Mouse (Mus musculus): ENCODE results near the gene Lrp5.
"Not testable (repeated sequence)": the region's sequence is repeated elsewhere in the genome, so short reads cannot be mapped to it uniquely, and the experiment has no call there.

The Lrp5 gene

DNA sequence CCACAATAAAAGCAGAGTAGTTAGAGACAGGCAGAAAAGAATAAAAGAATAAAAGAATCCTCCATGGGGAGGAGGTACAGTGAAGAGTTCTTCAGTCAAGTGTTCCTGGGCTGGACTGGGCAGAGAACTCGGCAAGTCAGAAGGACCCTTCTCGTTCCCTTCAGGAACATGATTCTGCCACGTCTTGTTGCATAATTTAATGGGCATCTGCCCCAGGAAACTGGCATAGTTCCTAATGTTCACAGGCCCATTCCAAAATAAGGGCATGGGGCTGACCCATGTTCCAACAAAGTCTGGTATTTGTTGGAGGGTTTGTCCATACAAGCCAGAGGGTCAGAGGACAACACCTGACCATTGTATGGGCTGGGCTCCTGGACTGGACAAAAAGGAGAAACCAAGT is 8.6 kb upstream of the Lrp5 start:
- DNase-seq, result no peak

DNA sequence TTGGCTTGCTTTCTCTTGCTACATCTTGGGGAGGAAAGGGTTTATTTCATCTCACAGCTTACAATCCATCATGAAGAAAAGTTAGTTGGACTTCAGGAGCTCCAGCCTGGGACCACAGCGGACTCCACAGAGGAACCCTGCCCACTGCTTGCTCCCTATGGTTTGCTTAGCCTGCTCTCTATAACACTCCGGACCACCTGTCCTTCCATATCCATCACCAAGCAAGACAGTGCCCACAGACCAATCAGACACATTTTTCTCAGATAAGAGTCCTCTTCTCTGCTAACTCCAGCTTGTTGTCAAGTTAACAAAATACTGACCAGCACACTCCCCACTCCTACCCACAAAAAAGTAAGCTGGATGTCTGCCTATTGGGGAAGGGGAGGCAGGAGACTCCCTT is 8.1 kb upstream of the Lrp5 start:
- DNase-seq, result no peak

DNA sequence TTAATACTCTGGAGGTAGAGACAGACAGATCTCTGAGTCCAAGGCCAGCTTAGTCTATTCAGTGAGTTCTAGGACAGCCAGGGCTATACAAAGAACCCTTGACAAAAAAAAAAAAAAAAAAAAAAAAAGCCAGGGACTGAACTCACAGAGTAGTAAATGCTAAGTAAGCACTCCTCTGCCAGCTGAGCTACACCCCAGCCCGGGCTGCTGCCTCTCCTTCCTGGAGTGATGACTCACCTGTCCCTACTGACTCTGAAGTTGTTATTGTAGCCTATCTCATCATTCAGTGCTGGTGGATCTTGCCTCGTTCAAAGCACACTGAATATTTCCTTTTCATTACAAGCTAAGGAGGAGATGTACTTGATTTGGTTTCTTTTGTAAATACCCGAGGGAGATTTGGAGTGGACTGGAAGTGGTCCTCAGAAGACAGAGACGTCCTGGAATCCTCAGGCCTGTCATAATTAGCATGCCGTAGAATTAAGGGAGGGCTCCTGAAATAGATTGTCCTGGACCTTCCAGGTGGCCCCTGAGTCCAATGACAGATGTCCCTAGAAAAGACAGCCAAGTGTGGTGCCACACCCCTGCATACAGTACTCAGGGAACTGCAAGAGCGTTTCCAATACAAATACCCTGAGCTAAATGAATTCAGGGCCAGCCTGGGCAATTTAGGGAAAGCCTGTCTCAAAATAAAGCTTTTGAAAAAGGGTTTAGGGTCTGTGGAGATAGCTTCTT is 6.2 kb upstream of the Lrp5 start:
- DNase-seq, result no peak

DNA sequence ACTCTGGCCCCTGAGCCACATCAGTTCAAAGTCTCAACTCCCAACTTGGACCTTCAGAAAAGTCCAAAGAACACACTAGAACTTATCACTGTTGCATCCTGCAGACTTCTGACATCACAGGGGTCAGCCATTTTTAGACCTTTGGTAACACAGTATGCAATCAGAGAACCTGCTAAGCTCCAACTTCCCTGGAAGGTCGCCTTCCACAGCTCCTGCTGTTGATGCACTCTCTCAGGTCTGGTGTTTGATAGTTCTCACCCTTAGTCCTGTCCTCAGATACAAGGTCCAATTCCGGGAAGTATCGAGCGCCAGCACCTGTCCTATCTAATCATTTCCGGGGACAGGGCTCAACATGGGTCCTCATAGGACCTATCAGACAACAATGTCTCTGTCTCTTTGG is 5.0 kb upstream of the Lrp5 start:
- no peak for DNase-seq

DNA sequence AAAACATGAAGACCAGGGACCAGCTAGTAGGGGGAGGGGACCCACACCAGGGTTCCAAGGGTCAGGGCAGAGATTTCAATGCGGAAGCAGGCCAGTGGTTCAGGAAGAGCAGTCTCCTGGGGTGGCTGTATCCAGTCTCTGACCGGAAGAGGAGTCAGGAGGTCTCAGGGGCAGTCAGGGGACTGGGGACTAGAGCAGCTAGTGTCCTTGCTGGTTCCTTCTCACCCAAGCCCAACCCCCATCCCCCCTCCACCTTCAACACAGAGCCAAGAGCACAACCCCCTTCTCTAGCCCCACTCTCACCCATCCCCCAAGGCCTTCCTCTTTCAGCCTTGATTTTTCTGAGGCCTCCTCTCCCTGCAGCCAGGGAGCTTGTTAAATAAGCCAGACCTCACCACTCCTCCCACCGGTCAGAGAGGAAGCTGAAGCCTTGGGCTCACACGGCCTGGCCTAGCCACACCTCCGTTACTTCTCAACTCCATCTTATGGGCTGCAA is 1.4 kb upstream of the Lrp5 start:
- DNase-seq, result no peak

DNA sequence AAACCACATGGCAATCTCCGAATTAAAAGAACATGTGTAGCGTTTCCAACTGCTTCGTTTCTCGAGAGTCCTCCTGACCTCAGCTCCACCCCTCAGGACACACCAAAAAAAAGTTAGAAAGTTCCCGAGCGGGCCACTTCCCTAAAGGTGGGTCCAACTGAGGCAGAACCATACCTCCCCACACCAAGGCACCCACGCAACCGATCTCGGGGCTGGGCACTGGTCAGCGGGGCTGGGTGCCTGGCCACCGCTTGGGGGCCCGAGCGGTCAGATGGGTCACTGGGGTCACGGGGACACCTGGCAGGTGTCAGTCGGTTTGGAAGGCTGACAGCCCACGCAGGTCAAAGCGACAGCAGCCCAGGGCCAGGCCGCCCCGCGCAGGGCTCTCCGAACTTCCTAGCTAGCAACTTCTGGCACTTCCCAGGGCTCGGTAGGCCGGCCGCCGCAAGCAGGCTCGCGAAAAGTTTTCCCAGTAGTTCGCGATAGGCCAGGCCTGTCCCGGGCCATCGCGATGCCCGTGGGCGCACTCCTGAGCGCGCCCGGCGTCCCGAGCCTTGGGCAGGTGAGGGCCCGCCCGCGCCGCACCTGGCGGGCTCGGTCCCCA is 651 bp downstream of the Lrp5 start:
- DNase-seq, result no peak

DNA sequence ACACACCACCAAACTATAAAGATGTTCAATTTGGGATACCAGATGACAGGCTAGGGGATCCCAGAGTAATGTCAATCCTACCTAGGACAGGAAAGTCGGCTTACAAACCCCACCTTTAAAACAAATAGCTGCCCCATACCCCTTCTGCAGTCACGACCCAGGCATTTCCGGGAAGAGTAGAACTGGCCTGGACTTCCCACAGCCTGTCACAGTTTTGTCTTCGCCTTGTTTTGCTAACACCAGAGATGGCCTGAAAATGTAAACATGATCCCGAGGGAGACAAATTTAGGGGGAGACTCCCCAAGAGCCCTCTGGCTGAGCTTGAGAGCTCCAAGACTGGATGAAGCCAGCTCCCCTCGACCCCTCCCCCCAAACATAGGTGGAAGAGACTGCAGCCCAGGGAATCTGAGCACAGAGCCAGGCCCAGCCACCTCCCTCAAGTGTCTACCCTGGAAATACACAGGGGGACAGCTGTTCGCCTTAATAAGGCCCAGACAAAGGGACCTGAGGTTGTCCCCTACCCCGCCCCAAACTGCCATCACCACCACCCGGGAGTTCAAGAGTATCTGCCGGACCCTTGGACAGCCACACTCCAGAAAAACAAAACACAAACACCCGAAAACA is 1.3 kb downstream of the Lrp5 start:
- no peak for DNase-seq

DNA sequence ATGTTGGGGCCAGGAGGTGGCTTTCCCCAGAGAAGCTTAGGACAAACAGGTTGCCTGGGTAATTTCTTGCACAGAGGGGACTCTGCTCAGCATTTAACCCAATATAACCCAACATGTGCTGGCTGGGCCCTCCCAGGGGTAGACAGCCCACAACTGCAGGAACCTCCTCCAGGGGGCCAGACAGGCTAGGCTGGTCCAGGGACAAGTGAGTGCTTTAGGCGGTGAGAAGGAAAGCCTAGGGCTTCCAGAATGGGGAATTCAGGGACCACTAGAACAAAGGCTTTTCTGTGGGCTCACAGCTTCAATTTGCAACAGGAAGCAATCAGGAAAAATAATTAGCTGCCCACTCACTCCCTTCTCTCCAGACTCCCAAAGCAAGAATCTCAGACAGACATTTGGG is 1.9 kb downstream of the Lrp5 start:
- no peak for DNase-seq

DNA sequence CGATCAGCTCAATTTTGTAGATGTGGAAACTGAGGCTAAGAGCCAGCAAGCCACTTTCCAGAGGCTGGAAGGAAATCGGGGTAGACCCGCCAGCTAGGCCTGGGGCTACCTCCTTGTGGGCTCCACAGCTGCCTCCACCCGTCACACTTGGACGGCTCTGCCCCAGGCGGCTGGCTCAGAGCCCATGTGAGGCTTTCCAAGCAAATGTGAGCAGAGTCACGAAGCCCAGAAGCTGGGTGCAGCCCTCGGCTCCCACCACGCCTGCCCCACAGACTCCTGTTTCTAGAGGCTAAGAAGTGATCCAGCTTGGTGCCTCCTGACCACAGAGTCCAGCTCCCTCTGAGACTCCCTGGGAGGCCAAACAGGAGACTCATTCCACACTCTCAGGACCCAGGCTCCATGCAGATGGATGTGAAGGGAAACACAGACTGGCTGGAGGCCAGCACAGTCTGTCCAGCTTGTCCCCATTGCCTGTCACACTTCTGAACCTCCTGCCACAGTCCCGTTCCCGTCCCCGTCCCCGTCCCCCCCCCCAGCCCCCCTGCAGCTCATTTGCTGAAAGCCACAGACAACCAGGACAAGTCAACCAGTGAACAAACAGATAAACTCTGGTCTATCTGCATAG is 4.9 kb downstream of the Lrp5 start:
- no peak for DNase-seq

DNA sequence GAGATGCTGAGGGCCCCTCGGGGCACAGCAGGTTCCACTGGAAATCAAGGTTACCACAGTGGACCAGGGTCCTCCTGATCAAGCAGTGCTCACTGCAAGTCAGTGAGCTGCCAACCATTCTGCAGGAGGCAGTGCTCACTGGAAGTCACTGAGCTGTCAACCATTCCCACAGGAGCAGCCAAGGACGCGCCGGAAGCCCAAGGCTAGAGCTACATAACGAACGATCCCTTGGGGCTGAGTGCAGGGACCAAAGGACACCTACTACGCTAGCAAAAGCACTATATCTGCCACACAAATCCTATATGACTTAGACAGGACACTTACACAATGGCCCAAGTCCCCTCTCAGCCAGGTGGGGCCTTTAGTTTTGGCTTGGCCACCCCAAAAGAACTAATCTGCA is 5.6 kb downstream of the Lrp5 start:
- no peak for DNase-seq

DNA sequence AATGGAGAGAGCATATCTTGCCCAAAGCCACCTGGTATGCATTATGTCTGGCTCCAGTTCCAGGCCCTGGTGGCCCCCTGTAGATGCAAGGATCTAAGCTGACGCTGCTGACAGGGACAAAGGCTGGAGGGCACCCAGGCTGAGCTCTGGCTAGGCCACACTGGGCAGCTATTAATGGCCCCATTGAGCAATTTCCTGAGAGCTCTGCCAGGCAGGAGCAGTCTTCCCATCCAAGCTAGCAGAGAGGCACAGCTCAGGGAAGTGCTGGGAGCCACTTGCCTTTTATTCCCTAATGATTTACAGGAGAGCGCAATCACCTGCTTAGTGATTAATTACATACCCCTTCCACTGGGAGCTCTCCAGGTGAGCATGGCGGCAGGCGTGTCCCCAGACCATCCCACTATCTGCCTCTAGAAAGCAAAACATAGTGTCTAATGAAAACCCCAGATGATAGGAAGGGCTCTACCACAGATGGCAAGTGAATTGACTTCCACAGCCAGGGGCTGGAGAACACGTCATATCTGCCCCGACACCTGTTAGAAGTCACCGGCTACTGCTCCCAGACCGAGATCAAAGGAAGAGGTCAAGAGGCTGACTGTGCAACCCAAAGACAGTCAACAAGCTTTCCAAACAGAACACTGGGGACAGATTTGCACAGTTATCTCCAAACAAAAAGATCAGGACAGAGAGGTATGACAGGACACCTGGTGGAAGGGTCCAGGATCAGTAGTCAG is 12.1 kb downstream of the Lrp5 start:
- DNase-seq, result no peak

DNA sequence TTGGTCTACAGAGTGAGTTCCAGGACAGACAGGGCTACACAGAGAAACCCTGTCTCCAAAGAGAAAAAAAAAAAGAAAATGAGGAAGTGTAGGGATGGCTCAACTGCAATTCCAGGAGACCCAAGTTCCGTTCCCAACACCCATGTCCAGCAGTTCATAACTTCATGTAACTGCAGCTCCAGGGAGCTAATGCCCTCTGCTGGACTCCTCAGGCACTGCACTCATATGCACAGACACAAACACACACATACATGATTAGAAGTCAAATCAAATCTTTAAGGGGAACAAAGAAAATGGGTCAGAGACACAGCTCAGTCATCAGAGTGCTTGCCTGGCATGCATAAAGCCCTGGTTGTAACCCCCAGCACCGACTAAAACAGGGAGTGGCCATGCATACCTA is 13.2 kb downstream of the Lrp5 start:
- no peak for DNase-seq

DNA sequence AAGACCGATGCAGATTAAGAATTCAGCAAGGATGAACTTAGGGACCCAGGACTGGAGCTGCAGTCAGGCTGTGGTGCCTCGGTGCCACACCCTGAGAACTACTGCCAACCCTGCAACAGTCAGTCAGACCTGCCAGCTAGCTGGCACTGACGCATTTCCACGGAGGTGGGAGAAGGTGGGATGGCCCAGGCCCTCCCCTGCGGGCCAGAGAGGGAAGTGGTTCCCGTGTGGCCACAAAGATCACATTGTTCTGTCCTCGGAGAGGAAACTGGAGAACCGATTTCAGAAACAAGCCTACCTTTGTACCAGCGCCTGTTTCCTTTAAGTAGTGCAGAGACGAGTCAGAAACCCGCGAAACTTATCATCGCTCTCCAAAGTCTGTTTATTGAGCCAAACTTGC is 17.3 kb downstream of the Lrp5 start:
- no peak for DNase-seq

DNA sequence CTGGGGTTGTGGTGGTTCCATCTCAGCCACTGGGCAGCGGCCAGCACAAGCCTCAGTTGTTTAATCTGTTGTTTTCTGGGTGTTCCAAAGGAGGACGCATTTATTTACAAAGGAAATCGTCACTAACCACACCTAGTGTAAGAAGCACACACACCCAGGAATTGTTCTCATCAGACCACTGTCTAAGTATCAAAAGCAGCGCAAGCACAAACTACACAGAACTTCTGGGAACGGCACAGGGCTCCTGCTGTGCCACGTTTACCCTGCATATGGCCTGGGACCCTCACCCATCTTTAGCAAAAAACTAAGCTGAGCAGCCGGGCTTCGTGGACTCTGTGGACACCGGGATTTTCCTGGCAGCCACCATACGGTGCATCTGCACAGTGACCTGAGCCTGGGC is 17.8 kb downstream of the Lrp5 start:
- no peak for DNase-seq

DNA sequence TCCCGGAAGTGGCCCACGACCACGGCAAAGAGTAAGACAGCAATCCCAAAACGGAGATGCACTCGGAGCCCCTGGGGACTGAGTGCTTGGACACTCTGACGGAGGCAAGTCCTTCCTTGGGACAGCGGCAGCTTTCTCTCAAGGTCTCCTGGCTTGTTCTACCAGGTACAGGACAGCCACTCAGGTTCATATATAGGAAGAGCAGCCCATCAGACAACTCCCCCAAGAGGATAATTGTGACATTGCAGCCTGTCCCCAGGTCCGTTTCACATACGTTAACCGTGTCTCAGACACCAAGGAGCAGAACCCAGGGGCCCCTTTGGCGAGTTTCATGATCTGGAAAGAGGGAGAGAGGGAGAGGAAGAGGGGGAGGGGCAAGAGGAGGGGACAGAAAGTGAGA is 18.4 kb downstream of the Lrp5 start:
- DNase-seq, result no peak

DNA sequence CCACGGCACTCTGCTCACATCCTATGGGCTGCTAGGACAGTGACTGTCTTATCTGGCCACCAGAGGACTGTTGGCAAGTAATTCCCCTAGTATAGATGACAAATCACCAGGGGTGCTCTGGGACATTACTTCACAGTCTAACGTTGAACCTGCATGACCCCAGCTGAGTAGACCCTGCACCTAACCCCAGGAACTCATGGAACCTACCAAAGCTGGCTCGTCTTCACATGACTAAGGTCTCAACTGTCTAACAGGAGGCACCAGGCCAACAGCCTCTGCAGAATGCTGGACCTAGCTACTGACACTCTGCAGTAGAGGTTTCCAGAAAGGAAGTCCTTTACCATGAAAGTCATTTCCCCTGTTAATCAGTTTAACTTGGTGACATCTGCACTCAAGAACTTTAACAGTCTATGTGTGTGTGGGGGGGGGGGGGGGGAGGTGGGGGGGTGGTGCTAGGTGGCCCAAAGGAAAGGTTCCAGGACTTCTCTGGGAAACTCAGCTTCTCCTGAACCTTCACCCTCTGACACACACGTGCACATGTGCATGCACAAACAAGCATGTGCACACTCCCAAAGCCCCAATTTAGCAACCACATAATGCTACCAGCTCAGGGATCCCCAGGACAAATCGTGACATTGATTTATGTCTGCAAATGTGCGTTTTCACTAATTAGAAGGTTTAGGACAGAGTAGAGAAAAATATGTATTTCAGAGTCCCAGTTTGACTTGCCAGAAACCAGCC is 19.0 kb downstream of the Lrp5 start:
- DNase-seq, result no peak

DNA sequence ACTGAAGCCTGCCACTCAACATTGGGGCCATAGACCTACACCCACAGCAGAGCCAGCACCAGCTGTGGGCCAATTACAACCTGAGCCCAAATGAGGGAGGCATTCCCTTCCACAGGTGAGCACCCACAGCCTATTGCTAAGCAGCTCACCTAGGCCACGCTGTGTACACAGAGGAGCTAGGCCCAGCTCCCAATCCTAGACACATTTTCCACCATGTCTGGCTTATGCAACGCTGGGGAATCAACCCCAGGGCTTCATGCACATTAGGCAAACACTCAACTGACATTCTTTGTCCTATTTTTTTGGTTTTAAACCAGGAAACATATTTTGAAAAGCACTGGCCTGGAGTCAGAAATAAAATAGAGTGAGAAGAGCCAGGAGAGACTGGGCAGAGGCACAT is 19.7 kb downstream of the Lrp5 start:
- DNase-seq, result no peak

DNA sequence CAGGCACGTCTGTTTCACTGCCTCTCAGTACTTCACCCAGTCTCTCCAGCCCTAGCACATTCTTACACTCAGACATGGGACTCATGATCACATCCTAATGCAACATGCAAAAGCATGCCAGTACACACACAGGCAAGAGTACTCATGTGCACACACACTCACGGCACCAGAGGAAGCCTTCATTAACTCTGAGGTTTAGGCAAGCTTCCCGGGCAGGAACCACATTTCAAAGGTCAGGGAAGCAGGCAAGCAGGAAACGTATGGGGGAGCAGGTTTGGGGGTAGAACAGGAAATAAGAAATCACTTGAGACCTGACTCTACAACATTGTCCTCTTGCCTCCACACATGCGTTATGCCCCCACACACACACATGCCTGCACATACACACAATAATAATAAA is 20.9 kb downstream of the Lrp5 start:
- DNase-seq, result no peak

DNA sequence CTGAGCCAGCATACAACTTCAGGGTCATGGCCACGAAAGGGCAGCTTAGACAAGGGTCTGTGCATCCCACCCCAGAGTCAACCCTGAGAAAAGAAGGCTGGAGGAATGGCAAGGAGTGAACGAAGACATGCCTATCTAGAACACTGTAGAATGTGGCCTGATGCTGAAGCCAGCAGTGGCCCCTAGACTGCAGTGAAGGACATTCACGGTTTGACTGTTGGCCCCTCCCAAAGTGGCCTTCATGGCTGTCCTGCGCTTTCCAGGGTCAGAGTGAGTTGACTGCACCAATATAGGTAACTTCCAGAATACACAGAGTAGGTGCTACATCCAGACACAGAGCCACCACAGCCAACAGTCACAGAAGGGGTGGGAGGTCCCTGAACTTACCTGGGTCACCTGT is 28.4 kb downstream of the Lrp5 start:
- no peak for DNase-seq

DNA sequence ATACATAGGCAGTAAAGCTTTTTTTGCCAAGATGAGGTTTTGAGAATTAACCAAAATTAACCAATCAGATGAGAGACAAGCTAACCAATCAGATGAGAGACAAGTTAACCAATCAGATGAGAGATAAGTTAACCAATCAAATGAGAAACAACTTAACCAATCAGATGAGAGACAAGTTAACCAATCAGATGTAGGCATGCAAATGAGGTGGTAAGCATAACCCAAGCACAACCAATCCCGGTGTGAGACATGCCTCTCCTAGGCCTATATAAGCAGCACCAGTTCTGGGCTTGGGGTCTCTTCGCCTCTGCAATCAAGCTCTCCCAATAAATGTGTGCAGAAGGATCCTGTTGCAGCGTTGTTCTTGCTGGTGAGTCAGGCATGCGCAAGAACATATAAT is 29.3 kb downstream of the Lrp5 start:
- DNase-seq, result not testable (repeated sequence)

DNA sequence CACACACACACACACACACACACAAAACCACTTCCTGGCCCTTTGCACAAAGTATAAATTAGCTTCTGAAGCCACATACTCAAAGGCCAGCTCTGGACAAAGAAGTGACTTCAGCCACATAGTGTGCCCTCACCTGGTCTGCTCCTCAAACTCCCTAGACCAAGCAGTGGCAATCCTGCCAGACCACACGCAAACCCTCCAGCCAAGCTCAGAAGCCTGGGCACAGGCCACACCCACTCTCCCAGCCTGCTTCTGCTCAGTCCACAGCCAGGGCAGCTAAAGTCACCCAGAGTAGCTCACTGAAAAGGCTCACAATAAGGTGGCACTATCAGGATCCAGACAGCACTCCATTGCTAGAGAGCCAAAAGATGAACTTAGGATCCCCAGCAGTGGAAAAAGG is 30.2 kb downstream of the Lrp5 start:
- no peak for DNase-seq

DNA sequence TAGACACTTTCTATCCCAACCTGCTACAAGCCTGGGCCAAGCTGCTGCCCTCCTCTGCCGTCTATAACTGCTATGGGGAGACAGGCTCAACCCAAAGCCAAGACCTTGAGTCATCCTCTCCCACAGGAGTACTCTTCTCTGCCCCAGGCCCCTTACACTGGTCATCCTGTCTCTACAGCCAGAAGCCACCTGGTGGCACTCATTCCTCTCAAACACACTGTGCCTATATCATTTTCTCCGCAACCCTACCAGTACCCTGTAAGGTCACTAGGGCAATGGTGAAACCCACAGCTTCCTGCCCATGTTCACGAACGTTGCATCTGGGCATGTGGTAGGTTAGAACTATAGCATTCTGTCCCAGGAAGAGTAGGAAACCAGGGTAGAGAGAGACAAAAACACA is 31.4 kb downstream of the Lrp5 start:
- DNase-seq, result no peak

DNA sequence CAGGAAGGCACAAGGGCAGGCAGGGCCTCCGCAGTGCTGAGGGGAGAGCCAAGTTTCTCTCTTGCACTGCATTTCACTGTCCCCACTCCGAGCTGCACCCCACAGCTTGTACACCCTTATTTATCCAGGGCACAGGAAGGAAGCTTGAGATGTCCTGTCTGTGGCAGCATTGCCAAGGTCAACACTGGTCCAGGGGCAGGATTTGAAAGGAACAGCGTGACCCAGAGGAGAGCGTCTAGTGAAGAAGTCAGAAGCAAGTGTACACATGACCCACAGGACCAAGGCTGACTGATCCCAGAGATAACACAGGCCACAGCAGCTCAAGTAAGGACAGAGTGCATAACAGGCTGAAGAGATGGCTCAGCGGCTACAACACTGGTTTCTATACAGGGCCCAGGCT is 32.3 kb downstream of the Lrp5 start:
- DNase-seq, result no peak
